Mouse (Mus musculus) thymus, adult 2 months (tissue): ENCODE measurements at regions not wholly inside any gene's neighbourhood (a gene's known extent, or its start where the extent isn't known, plus 50 kb on each side); places are given as distances from the start of the nearest gene placed in this dataset.
A peak's percentile ranks its signal among the peaks of the same experiment; 100 is the strongest.

Experiments
- DNase-seq: peaks from one replicate; pipeline ENCODE4 v3.0.0; 2021
- H3K27ac ChIP-seq: fragments of 200-500 bp; 2 replicates; pipeline ENCODE4 v1.5.1; 2012; ENCODE audit warnings: low read length, control low read depth; ENCODE audit not compliant: control insufficient read depth, insufficient read depth
- H3K27me3 ChIP-seq: fragments of 200-500 bp; 2 replicates; pipeline ENCODE4 v1.6.1; 2012; ENCODE audit warnings: mild to moderate bottlenecking, low read length, moderate library complexity, mixed read lengths; ENCODE audit not compliant: control insufficient read depth, insufficient read depth
- H3K36me3 ChIP-seq: fragments of 200-500 bp; 2 replicates; pipeline ENCODE4 v1.6.1; 2012; ENCODE audit warnings: mild to moderate bottlenecking, low read length, moderate library complexity; ENCODE audit not compliant: control insufficient read depth, insufficient read depth
- H3K4me1 ChIP-seq: fragments of 200-500 bp; replicated peaks from 2 replicates; pipeline ENCODE4 v1.6.1; 2012; ENCODE audit warnings: low read length; ENCODE audit not compliant: control insufficient read depth, insufficient read depth
- H3K4me3 ChIP-seq: fragments of 200-500 bp; 2 replicates; pipeline ENCODE4 v1.5.1; 2012; ENCODE audit warnings: mild to moderate bottlenecking, low read length, control low read depth, moderate library complexity; ENCODE audit not compliant: control insufficient read depth, insufficient read depth
- CTCF ChIP-seq: fragments of 200-500 bp; IDR thresholded peaks from 2 replicates; pipeline ENCODE4 v1.5.1; 2012; ENCODE audit warnings: mild to moderate bottlenecking, control low read depth, low read length, moderate library complexity, borderline replicate concordance; ENCODE audit not compliant: control insufficient read depth, poor library complexity, insufficient read depth; ENCODE audit errors: extremely low read depth
- POLR2A ChIP-seq: fragments of 200-500 bp; IDR thresholded peaks from 2 replicates; pipeline ENCODE4 v1.6.1; 2012; ENCODE audit warnings: mild to moderate bottlenecking, low read length, control low read depth, moderate library complexity; ENCODE audit not compliant: control insufficient read depth, poor library complexity, insufficient read depth; ENCODE audit errors: extremely low read depth
- WGBS: fragments of 180-500 bp; shearing (Covaris S2); methylation state at CpG from one replicate; pipeline ENCODE4 v1.1.7; 2018; 5-methylcytosine and 5-hydroxymethylcytosine counted together

GRCm38 (mm10) chr5:41045221-41045620, 662.7 kb downstream of the Rab28 start:
- WGBS, result 42% methylated on average over 1 of the region's 1 CpGs

GRCm38 (mm10) chr5:41044465-41044864, 663.5 kb downstream of the Rab28 start:
- peak; percentile 25 for DNase-seq
- no peak for TF ChIP-seq CTCF
- TF ChIP-seq POLR2A, result no peak
- H3K4me1 ChIP-seq, result no peaks in the 10 kb centered on the region
- H3K36me3 ChIP-seq, result no peaks in the 10 kb centered on the region
- H3K27ac ChIP-seq, result no peak overlapping the region
- no peak overlapping the region for H3K4me3 ChIP-seq
- H3K27me3 ChIP-seq, result no peaks in the 10 kb centered on the region

More at GRCm38 (mm10) chr5:41045221-41045620, 662.7 kb downstream of the Rab28 start:
- TF ChIP-seq POLR2A, result no peak
- no peak for TF ChIP-seq CTCF
- Histone ChIP-seq H3K4me3 (no peak overlapping the region), H3K27me3 (no peaks in the 10 kb centered on the region), H3K4me1 (no peaks in the 10 kb centered on the region), H3K36me3 (no peaks in the 10 kb centered on the region), H3K27ac (no peak overlapping the region)
- DNase-seq, result no peak

GRCm38 (mm10) chr5:41038790-41039189, 669.2 kb downstream of the Rab28 start:
- H3K36me3 ChIP-seq, result no peaks in the 10 kb centered on the region
- H3K4me1 ChIP-seq, result no peaks in the 10 kb centered on the region
- no peak overlapping the region for H3K4me3 ChIP-seq
- H3K27ac ChIP-seq, result no peak overlapping the region
- no peaks in the 10 kb centered on the region for H3K27me3 ChIP-seq
- no peak for TF ChIP-seq POLR2A
- no peak for TF ChIP-seq CTCF
- DNase-seq, result no peak
- WGBS, result 93% methylated on average over 4 of the region's 4 CpGs

GRCm38 (mm10) chr5:41006692-41007091, 701.3 kb downstream of the Rab28 start:
- DNase-seq, result no peak
- Histone ChIP-seq H3K27ac (no peak overlapping the region), H3K36me3 (no peaks in the 10 kb centered on the region), H3K27me3 (no peaks in the 10 kb centered on the region), H3K4me1 (no peaks in the 10 kb centered on the region), H3K4me3 (no peak overlapping the region)
- 63% methylated on average over 3 of the region's 3 CpGs for WGBS
- TF ChIP-seq CTCF, result no peak
- no peak for TF ChIP-seq POLR2A

- Histone ChIP-seq H3K4me1 (no peaks in the 10 kb centered on the region), H3K4me3 (no peak overlapping the region), H3K27ac (no peak overlapping the region), H3K27me3 (no peaks in the 10 kb centered on the region), H3K36me3 (no peaks in the 10 kb centered on the region)
- TF ChIP-seq POLR2A (no peak), CTCF (no peak)
- WGBS, result 77% methylated on average over 7 of the region's 7 CpGs
- DNase-seq, result no peak
Observed at GRCm38 (mm10) chr5:40986562-40986961, 721.4 kb downstream of the Rab28 start.

- Histone ChIP-seq H3K27me3 (no peaks in the 10 kb centered on the region), H3K4me3 (no peak overlapping the region), H3K4me1 (no peaks in the 10 kb centered on the region), H3K27ac (no peak overlapping the region), H3K36me3 (no peaks in the 10 kb centered on the region)
- WGBS, result 97% methylated on average over 1 of the region's 1 CpGs
- no peak for TF ChIP-seq POLR2A
- no peak for TF ChIP-seq CTCF
- DNase-seq, result no peak
Observed at GRCm38 (mm10) chr5:40974892-40975291, 733.1 kb downstream of the Rab28 start.
